Mouse (Mus musculus): ENCODE data around the gene Acap3.

The Acap3 gene

GRCm38 (mm10) chr4:155886330-155886729, 5.3 kb upstream of the Acap3 start:
- in situ Hi-C loops (cut with MboI, MseI): no loop called here

- in situ Hi-C loops (cut with MboI, MseI): no loop called here
Observed at GRCm38 (mm10) chr4:155887674-155888073, 3.9 kb upstream of the Acap3 start.

GRCm38 (mm10) chr4:155888181-155888580, 3.4 kb upstream of the Acap3 start:
- in situ Hi-C loops (cut with MboI, MseI): no loop called here

GRCm38 (mm10) chr4:155889316-155889715, 2.3 kb upstream of the Acap3 start:
- in situ Hi-C loops (cut with MboI, MseI): no loop called here

GRCm38 (mm10) chr4:155891011-155891471, 581 bp upstream of the Acap3 start:
- in situ Hi-C loops (cut with MboI, MseI): loop anchor here (5.0 kb wide), 1 partner anchor 51 kb away; the partner anchor contains the start of gene Ube2j2

GRCm38 (mm10) chr4:155892017-155892416, 395 bp downstream of the Acap3 start:
- in situ Hi-C loops (cut with MboI, MseI): loop anchor here (5.0 kb wide), 1 partner anchor 50 kb away; the partner anchor contains the start of gene Ube2j2

GRCm38 (mm10) chr4:155892438-155893211, 1.0 kb downstream of the Acap3 start:
- in situ Hi-C loops (cut with MboI, MseI): loop anchor here (5.0 kb wide), 1 partner anchor 50 kb away; the partner anchor contains the start of gene Ube2j2

GRCm38 (mm10) chr4:155893212-155893690, 1.6 kb downstream of the Acap3 start:
- in situ Hi-C loops (cut with MboI, MseI): loop anchor here (5.0 kb wide), 1 partner anchor 49 kb away; the partner anchor contains the start of gene Ube2j2

GRCm38 (mm10) chr4:155894311-155894881, 2.8 kb downstream of the Acap3 start:
- in situ Hi-C loops (cut with MboI, MseI): loop anchor here (5.0 kb wide), 1 partner anchor 48 kb away; the partner anchor contains the start of gene Ube2j2

- in situ Hi-C loops (cut with MboI, MseI): no loop called here
Observed at GRCm38 (mm10) chr4:155895216-155895615, 3.6 kb downstream of the Acap3 start.

- in situ Hi-C loops (cut with MboI, MseI): no loop called here
Observed at GRCm38 (mm10) chr4:155895826-155896225, 4.2 kb downstream of the Acap3 start.

GRCm38 (mm10) chr4:155896461-155896860, 4.8 kb downstream of the Acap3 start:
- in situ Hi-C loops (cut with MboI, MseI): no loop called here

- in situ Hi-C loops (cut with MboI, MseI): no loop called here
Observed at GRCm38 (mm10) chr4:155898318-155898717, 6.7 kb downstream of the Acap3 start.

- in situ Hi-C loops (cut with MboI, MseI): no loop called here
Observed at GRCm38 (mm10) chr4:155899355-155899754, 7.7 kb downstream of the Acap3 start.

- in situ Hi-C loops (cut with MboI, MseI): no loop called here
Observed at GRCm38 (mm10) chr4:155901205-155901604, 9.6 kb downstream of the Acap3 start.

GRCm38 (mm10) chr4:155903246-155903645, 11.6 kb downstream of the Acap3 start:
- in situ Hi-C loops (cut with MboI, MseI): no loop called here

- in situ Hi-C loops (cut with MboI, MseI): no loop called here
Observed at GRCm38 (mm10) chr4:155904318-155905102, 12.9 kb downstream of the Acap3 start.

- in situ Hi-C loops (cut with MboI, MseI): no loop called here
Observed at GRCm38 (mm10) chr4:155905634-155906033, 14.0 kb downstream of the Acap3 start.

GRCm38 (mm10) chr4:155906125-155906524, 14.5 kb downstream of the Acap3 start:
- in situ Hi-C loops (cut with MboI, MseI): no loop called here

- in situ Hi-C loops (cut with MboI, MseI): no loop called here
Observed at GRCm38 (mm10) chr4:155907003-155907402, 15.4 kb downstream of the Acap3 start.

GRCm38 (mm10) chr4:155908281-155908680, 16.7 kb downstream of the Acap3 start:
- in situ Hi-C loops (cut with MboI, MseI): no loop called here

GRCm38 (mm10) chr4:155908751-155909150, 17.1 kb downstream of the Acap3 start:
- in situ Hi-C loops (cut with MboI, MseI): no loop called here

Measured in T-helper 1 cell (primary cell).